Mouse (Mus musculus) liver, embryonic 14.5 days (tissue): ENCODE data around the gene Pbxip1.

Source experiments
- CTCF ChIP-seq: IDR thresholded peaks from 2 replicates; pipeline ENCODE4 v1.5.1; 2016; ENCODE audit warnings: antibody characterized with exemption, low read depth, control low read depth
- EP300 ChIP-seq: IDR thresholded peaks from 2 replicates; pipeline ENCODE4 v1.6.1; 2016; ENCODE audit warnings: antibody characterized with exemption, low read depth

DNA sequence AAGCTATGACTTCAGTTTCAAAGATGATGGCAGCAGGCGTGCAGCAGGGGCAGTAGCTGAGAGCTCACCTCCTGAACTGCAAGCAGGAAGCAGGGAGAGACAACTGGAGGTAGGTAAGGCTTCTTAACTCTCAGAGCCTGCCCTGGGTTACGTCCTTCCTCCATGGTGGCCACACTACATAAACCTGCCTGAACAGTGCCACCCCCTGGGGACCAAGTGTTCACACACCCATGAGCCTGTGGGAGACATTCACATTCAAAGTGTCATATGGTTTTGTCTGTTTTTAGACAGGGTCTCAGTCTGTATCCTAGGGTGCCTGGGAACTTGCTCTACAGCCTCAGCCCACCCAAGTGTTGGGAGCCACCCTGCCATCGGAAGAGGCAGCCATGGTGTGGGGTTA, 54.3 kb downstream of the Pbxip1 start:
- TF ChIP-seq EP300 (no peak), CTCF (peak; percentile 22; the same call in 1 of the 2 replicates)
